17 mouse cellular contexts compared by ENCODE assay signal in genomic region chr8:11797128-11797527, GRCm38 (mm10). TPM values are rescaled to one million over a fixed set of nuclear protein-coding genes. Genes with fewer than 3 reads are reported as not detected.
A peak's percentile ranks its signal among the peaks of the same experiment; 100 is the strongest.
DNase-seq lines count a peak whose midpoint lies in the region; ATAC-seq and TF ChIP-seq lines count a peak whose summit lies in the region.
"Had no signal": no experiment of that assay in that cellular context is flagged by ENCODE, and none has a peak within 500 bp of the region (broad histone marks: within the 10 kb centered on the region; RNA-seq: fewer than 3 reads in every experiment).

No protein-coding gene starts in this region.

- H3K36me3 ChIP-seq in kidney, postnatal 0 days (ENCODE audit: insufficient read depth, low read length): 0 out of 2 replicates have a peak, but pooled peaks cover 10% of the 10 kb centered on the region
- peaks cover 24% of the 10 kb centered on the region for H3K36me3 ChIP-seq in kidney, embryonic 14.5 days (ENCODE audit: control insufficient read depth, insufficient read depth, low read length)
- H3K36me3 ChIP-seq in hindbrain, postnatal 0 days (ENCODE audit: insufficient read depth, low read length): peaks cover 10% of the 10 kb centered on the region; the same call in 1 of the 2 replicates

- H3K4me3 ChIP-seq in kidney, postnatal 0 days (replicated peaks; ENCODE audit: low read depth, low read length): no peak overlapping the region
- no peak overlapping the region for H3K4me3 ChIP-seq in kidney, embryonic 14.5 days (ENCODE audit: low read length)
- H3K4me3 ChIP-seq in hindbrain, postnatal 0 days (ENCODE audit: low read length): no peak overlapping the region
- H3K4me3 ChIP-seq: heart, embryonic 10.5 days had no signal

- 64% methylated on average over 8 of the region's 8 CpGs for WGBS in kidney, postnatal 0 days
- WGBS in kidney, embryonic 14.5 days: 81% methylated on average over 8 of the region's 8 CpGs
- WGBS in hindbrain, postnatal 0 days: 49% methylated on average over 8 of the region's 8 CpGs

- DNase-seq in frontal cortex, postnatal 10 days (ENCODE audit: low spot score in 2 of 2): no peak
- DNase-seq in kidney, postnatal 0 days (ENCODE audit: low spot score): no peak
- DNase-seq in Muller cell, postnatal 12 days (ENCODE audit: inconsistent ontology term): peak; percentile 68
- peak; percentile 60 for DNase-seq in hindbrain, postnatal 0 days (ENCODE audit: low spot score)
- no peak for DNase-seq in lung, postnatal 4 days
- DNase-seq: adrenal gland, adult 8-10 months; kidney, postnatal 10 days; lung, postnatal 14 days; retina, postnatal 1 day; spleen, adult 18-20 months had no signal

- TF ChIP-seq CTCF in kidney, postnatal 0 days (IDR thresholded peaks at IDR 0.05; ENCODE audit: low read depth): no peak
- TF ChIP-seq CTCF in hindbrain, postnatal 0 days (IDR thresholded peaks at IDR 0.05; ENCODE audit: low read depth): no peak

- ATAC-seq in frontal cortex, adult (ENCODE audit: low TSS enrichment): peak; percentile 27; the same call in 1 of the 2 replicates
- ATAC-seq in kidney, postnatal 0 days (replicated peaks; ENCODE audit: low FRiP score, low read depth): peak; percentile 80
- ATAC-seq in kidney, embryonic 14.5 days (ENCODE audit: low FRiP score, low TSS enrichment): no peak
- peak; percentile 85 for ATAC-seq in hindbrain, postnatal 0 days

- H3K4me1 ChIP-seq in kidney, postnatal 0 days (replicated peaks; ENCODE audit: insufficient read depth, low read length): no peaks in the 10 kb centered on the region; the same call in 1 of the 2 replicates
- no peaks in the 10 kb centered on the region for H3K4me1 ChIP-seq in kidney, embryonic 14.5 days (ENCODE audit: control insufficient read depth, insufficient read depth, low read length)
- 0 out of 2 replicates have a peak, but pooled peaks cover 5% of the 10 kb centered on the region for H3K4me1 ChIP-seq in hindbrain, postnatal 0 days (ENCODE audit: insufficient read depth, low read length)

- H3K4me2 ChIP-seq in kidney, postnatal 0 days (ENCODE audit: low read length): no peak overlapping the region
- H3K4me2 ChIP-seq in kidney, embryonic 14.5 days (replicated peaks; ENCODE audit: low read depth, low read length): no peak overlapping the region
- peak overlapping the region; percentile 19; the same call in 1 of the 2 replicates for H3K4me2 ChIP-seq in hindbrain, postnatal 0 days (ENCODE audit: low read depth, low read length)

- H3K9me3 ChIP-seq in kidney, postnatal 0 days (replicated peaks; ENCODE audit: low read length): no peaks in the 10 kb centered on the region
- no peaks in the 10 kb centered on the region for H3K9me3 ChIP-seq in kidney, embryonic 14.5 days (ENCODE audit: control insufficient read depth, low read length)
- no peaks in the 10 kb centered on the region for H3K9me3 ChIP-seq in hindbrain, postnatal 0 days (ENCODE audit: low read length)
- H3K9me3 ChIP-seq: heart, embryonic 10.5 days had no signal

- no peaks in the 10 kb centered on the region for H3K27me3 ChIP-seq in kidney, postnatal 0 days (ENCODE audit: insufficient read depth, low read length)
- no peaks in the 10 kb centered on the region for H3K27me3 ChIP-seq in kidney, embryonic 14.5 days (ENCODE audit: control insufficient read depth, insufficient read depth, low read length)
- H3K27me3 ChIP-seq in hindbrain, postnatal 0 days (ENCODE audit: insufficient read depth, low read length): no peaks in the 10 kb centered on the region

- no peak overlapping the region for H3K27ac ChIP-seq in kidney, postnatal 0 days
- no peak overlapping the region for H3K27ac ChIP-seq in kidney, embryonic 14.5 days (ENCODE audit: low read depth, low read length)
- H3K27ac ChIP-seq in hindbrain, postnatal 0 days: peak overlapping the region; percentile 70
- H3K27ac ChIP-seq: heart, embryonic 10.5 days had no signal

- H3K9ac ChIP-seq in kidney, postnatal 0 days (ENCODE audit: low read depth, low read length): no peak overlapping the region
- no peak overlapping the region for H3K9ac ChIP-seq in kidney, embryonic 14.5 days (ENCODE audit: low read depth, low read length)
- H3K9ac ChIP-seq in hindbrain, postnatal 0 days (replicated peaks; ENCODE audit: low read length): no peak overlapping the region

RNA-seq across cellular contexts. Expression of gene Tex29, which starts 43.1 kb away (rescaled TPM):
- 1.5 TPM in 2 replicates for polyA plus RNA-seq in kidney, postnatal 0 days (2015; fragmentation: Nextera tagmentation; extraction: Ambion mirVana)
- not detected in 2 replicates for polyA plus RNA-seq in kidney, embryonic 14.5 days (2014; fragmentation: Nextera tagmentation; extraction: Ambion mirVana)
- not detected in 2 replicates for total RNA-seq in hindbrain, postnatal 0 days (2014; rRNA removed)
- 0.58 and 1.3 TPM in 2 replicates for polyA plus RNA-seq in hindbrain, postnatal 0 days (2015; fragmentation: Nextera tagmentation; extraction: Ambion mirVana)
- total RNA-seq: left cerebral cortex, adult 18-20 months; liver, adult 2 months had no signal
- polyA plus RNA-seq: cortical plate, adult 2 months; heart, embryonic 10.5 days; liver, adult 2 months; thymus, postnatal 0 days had no signal

Comparison
In these comparisons a context has a peak if more than half of its experiments do, and no peak if none do; other contexts are left out.
1. DNase-seq: peak in Muller cell, postnatal 12 days (single experiment) and hindbrain, postnatal 0 days (single experiment); none in frontal cortex, postnatal 10 days (0 of 2), kidney, postnatal 0 days (single experiment) and lung, postnatal 4 days (0 of 2).